Mouse (Mus musculus) neural tube, embryonic 15.5 days (tissue): Measurements from ENCODE around the gene Pard6a. TPM values are rescaled to one million over a fixed set of nuclear protein-coding genes. Genes with fewer than 3 reads are reported as not detected.

Experiments used
- ATAC-seq: fragments of 200-750 bp; cut with Nextera tagmentation; 2 replicates; pipeline ENCODE4 v1.8.0; 2017; ENCODE audit warnings: mild to moderate bottlenecking, moderate TSS enrichment, moderate library complexity; ENCODE audit not compliant: low FRiP score
- H3K27ac ChIP-seq: fragments of 300-500 bp; sonication (generic); replicated peaks from 2 replicates; pipeline ENCODE4 v1.5.1; 2015; ENCODE audit warnings: mild to moderate bottlenecking, inconsistent platforms
- H3K27me3 ChIP-seq: fragments of 300-500 bp; sonication (generic); replicated peaks from 2 replicates; pipeline ENCODE4 v1.6.1; 2015; ENCODE audit warnings: inconsistent platforms
- H3K36me3 ChIP-seq: fragments of 300-500 bp; sonication (generic); 2 replicates; pipeline ENCODE4 v1.6.1; 2015; ENCODE audit warnings: inconsistent platforms
- H3K4me1 ChIP-seq: fragments of 300-500 bp; sonication (generic); 2 replicates; pipeline ENCODE4 v1.6.1; 2015; ENCODE audit warnings: inconsistent platforms
- H3K4me2 ChIP-seq: fragments of 300-500 bp; sonication (generic); 2 replicates; pipeline ENCODE4 v1.6.1; 2015; ENCODE audit warnings: inconsistent platforms, mild to moderate bottlenecking, moderate library complexity
- H3K4me3 ChIP-seq: fragments of 300-500 bp; sonication (generic); replicated peaks from 2 replicates; pipeline ENCODE4 v1.5.1; 2015; ENCODE audit warnings: mild to moderate bottlenecking, inconsistent platforms
- H3K9ac ChIP-seq: fragments of 300-500 bp; sonication (generic); replicated peaks from 2 replicates; pipeline ENCODE4 v1.6.1; 2015; ENCODE audit warnings: mild to moderate bottlenecking, inconsistent platforms
- H3K9me3 ChIP-seq: fragments of 300-500 bp; sonication (generic); replicated peaks from 2 replicates; pipeline ENCODE4 v1.6.1; 2016; ENCODE audit warnings: inconsistent platforms
- WGBS: fragments of 180-500 bp; shearing (Covaris S2); methylation state at CpG from one replicate; pipeline ENCODE4 v1.1.7; 2015; ENCODE audit warnings: mixed read lengths; 5-methylcytosine and 5-hydroxymethylcytosine counted together
- polyA plus RNA-seq: library from polyadenylated mRNA; unstranded; fragments of >200 nt; fragmentation: Nextera tagmentation; extraction: Ambion mirVana; gene quantifications from 2 replicates; pipeline ENCODE4 v1.2.1, GENCODE M21; 2015

The Pard6a gene
- polyA plus RNA-seq, 1 experiment from 2014 or later: 59.6 TPM

- H3K4me3 ChIP-seq: no peak overlapping the region
- no peak for ATAC-seq
These were observed 15.5 kb downstream of the Pard6a start for GRCm38 (mm10) chr8:105716302-105716945.

GRCm38 (mm10) chr8:105719637-105720036 lies 18.7 kb downstream of the Pard6a start:
- H3K9me3 ChIP-seq: no peaks in the 10 kb centered on the region
- H3K9ac ChIP-seq: no peak overlapping the region
- ATAC-seq: no peak
- WGBS: 93% methylated on average over 4 of the region's 4 CpGs
- H3K36me3 ChIP-seq: peaks cover 36% of the 10 kb centered on the region
- H3K4me3 ChIP-seq: no peak overlapping the region
- no peak overlapping the region for H3K27ac ChIP-seq
- no peaks in the 10 kb centered on the region for H3K4me1 ChIP-seq
- H3K4me2 ChIP-seq: no peak overlapping the region
- H3K27me3 ChIP-seq: no peaks in the 10 kb centered on the region

More at GRCm38 (mm10) chr8:105716302-105716945, 15.5 kb downstream of the Pard6a start:
- Histone ChIP-seq H3K27ac (no peak overlapping the region), H3K9ac (no peak overlapping the region), H3K9me3 (no peaks in the 10 kb centered on the region), H3K36me3 (peaks cover 21% of the 10 kb centered on the region), H3K27me3 (no peaks in the 10 kb centered on the region), H3K4me1 (no peaks in the 10 kb centered on the region), H3K4me2 (no peak overlapping the region)
- 95% methylated on average over 15 of the region's 15 CpGs for WGBS

- Histone ChIP-seq H3K9ac (no peak overlapping the region), H3K4me1 (no peaks in the 10 kb centered on the region), H3K27ac (no peak overlapping the region), H3K36me3 (peaks cover 47% of the 10 kb centered on the region), H3K9me3 (no peaks in the 10 kb centered on the region), H3K27me3 (no peaks in the 10 kb centered on the region), H3K4me2 (no peak overlapping the region), H3K4me3 (no peak overlapping the region)
- no peak for ATAC-seq
- 91% methylated on average over 9 of the region's 9 CpGs for WGBS
These were observed 21.9 kb downstream of the Pard6a start for GRCm38 (mm10) chr8:105722861-105723260.

GRCm38 (mm10) chr8:105725726-105726125 lies 24.8 kb downstream of the Pard6a start:
- WGBS: 85% methylated on average over 5 of the region's 5 CpGs
- H3K4me1 ChIP-seq: no peaks in the 10 kb centered on the region
- no peaks in the 10 kb centered on the region for H3K9me3 ChIP-seq
- H3K4me2 ChIP-seq: no peak overlapping the region
- no peak overlapping the region for H3K9ac ChIP-seq
- H3K27me3 ChIP-seq: no peaks in the 10 kb centered on the region
- H3K36me3 ChIP-seq: peaks cover 50% of the 10 kb centered on the region
- no peak overlapping the region for H3K4me3 ChIP-seq
- H3K27ac ChIP-seq: no peak overlapping the region
- no peak for ATAC-seq

GRCm38 (mm10) chr8:105727397-105728124 lies 26.6 kb downstream of the Pard6a start:
- 82% methylated on average over 18 of the region's 18 CpGs for WGBS

GRCm38 (mm10) chr8:105732186-105732585 lies 31.2 kb downstream of the Pard6a start:
- WGBS: 91% methylated on average over 5 of the region's 5 CpGs
- no peak for ATAC-seq

More at GRCm38 (mm10) chr8:105727397-105728124, 26.6 kb downstream of the Pard6a start:
- Histone ChIP-seq H3K27ac (no peak overlapping the region), H3K9me3 (no peaks in the 10 kb centered on the region), H3K27me3 (no peaks in the 10 kb centered on the region), H3K4me2 (no peak overlapping the region), H3K36me3 (peaks cover 54% of the 10 kb centered on the region), H3K9ac (no peak overlapping the region), H3K4me1 (no peaks in the 10 kb centered on the region), H3K4me3 (no peak overlapping the region)
- no peak for ATAC-seq

GRCm38 (mm10) chr8:105739216-105739615 lies 38.3 kb downstream of the Pard6a start:
- Histone ChIP-seq H3K9me3 (no peaks in the 10 kb centered on the region), H3K9ac (no peak overlapping the region), H3K4me3 (no peak overlapping the region), H3K36me3 (peaks cover 9% of the 10 kb centered on the region; the same call in 1 of the 2 replicates), H3K4me2 (no peak overlapping the region), H3K27ac (no peak overlapping the region), H3K27me3 (no peaks in the 10 kb centered on the region), H3K4me1 (no peaks in the 10 kb centered on the region)
- ATAC-seq: no peak
- 90% methylated on average over 5 of the region's 5 CpGs for WGBS

More at GRCm38 (mm10) chr8:105732186-105732585, 31.2 kb downstream of the Pard6a start:
- peaks cover 21% of the 10 kb centered on the region for H3K36me3 ChIP-seq
- H3K27me3 ChIP-seq: no peaks in the 10 kb centered on the region
- H3K27ac ChIP-seq: no peak overlapping the region
- no peaks in the 10 kb centered on the region for H3K4me1 ChIP-seq
- H3K4me2 ChIP-seq: no peak overlapping the region
- H3K4me3 ChIP-seq: no peak overlapping the region
- no peaks in the 10 kb centered on the region for H3K9me3 ChIP-seq
- no peak overlapping the region for H3K9ac ChIP-seq

- WGBS: 90% methylated on average over 4 of the region's 4 CpGs
- no peak overlapping the region for H3K4me2 ChIP-seq
- H3K4me1 ChIP-seq: peaks cover 8% of the 10 kb centered on the region; the same call in 1 of the 2 replicates
- no peak for ATAC-seq
- H3K9me3 ChIP-seq: no peaks in the 10 kb centered on the region
- peaks cover 3% of the 10 kb centered on the region; the same call in 1 of the 2 replicates for H3K36me3 ChIP-seq
- H3K27me3 ChIP-seq: no peaks in the 10 kb centered on the region
- no peak overlapping the region for H3K4me3 ChIP-seq
- H3K9ac ChIP-seq: no peak overlapping the region
- H3K27ac ChIP-seq: no peak overlapping the region
These were observed 42.4 kb downstream of the Pard6a start for GRCm38 (mm10) chr8:105743301-105743700.

- 0 out of 2 replicates have a peak overlapping the region, but pooled peaks have one; percentile 9 for H3K9ac ChIP-seq
- ATAC-seq: peak; percentile 67; the same call in 1 of the 2 replicates
- no peaks in the 10 kb centered on the region for H3K9me3 ChIP-seq
- H3K4me2 ChIP-seq: peak overlapping the region; percentile 19; the same call in 1 of the 2 replicates
- WGBS: 7% methylated on average over 11 of the region's 11 CpGs
- peaks cover 52% of the 10 kb centered on the region for H3K4me1 ChIP-seq
- no peaks in the 10 kb centered on the region for H3K36me3 ChIP-seq
- no peaks in the 10 kb centered on the region for H3K27me3 ChIP-seq
- no peak overlapping the region for H3K4me3 ChIP-seq
- peak overlapping the region; percentile 30; the same call in 1 of the 2 replicates for H3K27ac ChIP-seq
These were observed 49.7 kb downstream of the Pard6a start for GRCm38 (mm10) chr8:105750606-105751005.

Other genes starting within 250 kb of the Pard6a start
- gene Tppp3, start 229.6 kb upstream of the Pard6a start, polyA plus RNA-seq: 253 and 288 TPM in 2 replicates
- 36.6 and 36.8 TPM in 2 replicates for gene Zdhhc1, start 204.2 kb upstream of the Pard6a start, polyA plus RNA-seq
- gene Hsd11b2, start 182.4 kb upstream of the Pard6a start, polyA plus RNA-seq: 1.0 and 1.1 TPM in 2 replicates
- gene Atp6v0d1, start 135.1 kb upstream of the Pard6a start, polyA plus RNA-seq: 219 and 243 TPM in 2 replicates
- gene Ripor1, start 95.9 kb upstream of the Pard6a start, polyA plus RNA-seq: 34.0 and 37.4 TPM in 2 replicates
- 87.0 and 113 TPM in 2 replicates for gene Ctcf, start 64.6 kb upstream of the Pard6a start, polyA plus RNA-seq
- 1.2 and 1.9 TPM in 2 replicates for gene Agrp, start 63.8 kb upstream of the Pard6a start, polyA plus RNA-seq
- 21.5 and 28.5 TPM in 2 replicates for gene Carmil2, start 14.9 kb upstream of the Pard6a start, polyA plus RNA-seq
- 81.1 and 89.4 TPM in 2 replicates for gene Acd, start within 50 bp of the Pard6a start, polyA plus RNA-seq
- gene 4933405L10Rik, start 6.5 kb downstream of the Pard6a start, polyA plus RNA-seq: 0.22 and 0.35 TPM in 2 replicates
- gene Enkd1, start 7.1 kb downstream of the Pard6a start, polyA plus RNA-seq: 13.9 and 16.2 TPM in 2 replicates
- gene Gfod2, start 57.5 kb downstream of the Pard6a start, polyA plus RNA-seq: 60.5 and 73.8 TPM in 2 replicates
- 9.9 and 10.4 TPM in 2 replicates for gene Ranbp10, start 126.2 kb downstream of the Pard6a start, polyA plus RNA-seq
- 0.28 and 0.47 TPM in 2 replicates for gene Tsnaxip1, start 126.6 kb downstream of the Pard6a start, polyA plus RNA-seq
- gene Cenpt, start 152.1 kb downstream of the Pard6a start, polyA plus RNA-seq: 47.5 and 49.3 TPM in 2 replicates
- gene Thap11, start 154.0 kb downstream of the Pard6a start, polyA plus RNA-seq: 55.8 and 58.3 TPM in 2 replicates
- 145 and 174 TPM in 2 replicates for gene Nutf2, start 159.4 kb downstream of the Pard6a start, polyA plus RNA-seq
- gene Edc4, start 179.7 kb downstream of the Pard6a start, polyA plus RNA-seq: 45.3 and 46.5 TPM in 2 replicates
- gene Nrn1l, start 192.4 kb downstream of the Pard6a start, polyA plus RNA-seq: 1.4 and 1.5 TPM in 2 replicates
- 9.3 and 14.9 TPM in 2 replicates for gene Pskh1, start 199.3 kb downstream of the Pard6a start, polyA plus RNA-seq
- 3.2 and 3.5 TPM in 2 replicates for gene Ctrl, start 232.7 kb downstream of the Pard6a start, polyA plus RNA-seq
- 86.8 and 142 TPM in 2 replicates for gene Psmb10, start 237.3 kb downstream of the Pard6a start, polyA plus RNA-seq
- 3.1 and 3.3 TPM in 2 replicates for gene Lcat, start 242.2 kb downstream of the Pard6a start, polyA plus RNA-seq